Mouse (Mus musculus) right cerebral cortex, postnatal 36 days (tissue): Measurements from ENCODE around the gene Kxd1.
A peak's percentile ranks its signal among the peaks of the same experiment; 100 is the strongest.

ENCODE experiments used
- DNase-seq, 2 experiments: peaks; one replicate each; pipeline ENCODE4 v3.0.0; 2022; ENCODE audit warnings: low spot score in 2 of 2, mixed read lengths in 1 of 2

Kxd1 gene

GRCm38 (mm10) chr8:70527512-70528181 lies at the start of gene Kxd1, which contains the start of gene Fkbp8:
Kxd1 (minus strand) TSS chr8:70527956.
Fkbp8 (plus strand) TSS chr8:70527724.
- peak; percentile 98 to 99 for DNase-seq

GRCm38 (mm10) chr8:70577207-70577606 lies 49.5 kb upstream of the Kxd1 start:
- no peak for DNase-seq

- no peak for DNase-seq
Observed at GRCm38 (mm10) chr8:70574915-70575314, 47.2 kb upstream of the Kxd1 start.

- no peak for DNase-seq
Observed at GRCm38 (mm10) chr8:70574302-70574701, 46.5 kb upstream of the Kxd1 start.

- DNase-seq: no peak
Observed at GRCm38 (mm10) chr8:70570990-70571389, 43.2 kb upstream of the Kxd1 start.

- no peak for DNase-seq
Observed at GRCm38 (mm10) chr8:70570360-70570759, 42.6 kb upstream of the Kxd1 start.

- DNase-seq: no peak
Observed at GRCm38 (mm10) chr8:70565561-70565960, 37.8 kb upstream of the Kxd1 start.

GRCm38 (mm10) chr8:70564696-70565235 lies 37.0 kb upstream of the Kxd1 start:
- DNase-seq: no peak

GRCm38 (mm10) chr8:70563763-70564387 lies 36.1 kb upstream of the Kxd1 start:
- DNase-seq: no peak

- no peak for DNase-seq
Observed at GRCm38 (mm10) chr8:70562802-70563201, 35.0 kb upstream of the Kxd1 start.

- DNase-seq: no peak
Observed at GRCm38 (mm10) chr8:70561809-70562535, 34.2 kb upstream of the Kxd1 start.

- DNase-seq: no peak
Observed at GRCm38 (mm10) chr8:70561357-70561756, 33.6 kb upstream of the Kxd1 start.

- DNase-seq: no peak
Observed at GRCm38 (mm10) chr8:70560564-70560963, 32.8 kb upstream of the Kxd1 start.

- no peak for DNase-seq
Observed at GRCm38 (mm10) chr8:70560096-70560495, 32.3 kb upstream of the Kxd1 start.

GRCm38 (mm10) chr8:70558983-70559382 lies 31.2 kb upstream of the Kxd1 start:
- DNase-seq: no peak

- DNase-seq: no peak
Observed at GRCm38 (mm10) chr8:70558334-70558733, 30.6 kb upstream of the Kxd1 start.

- no peak for DNase-seq
Observed at GRCm38 (mm10) chr8:70555079-70555747, 27.5 kb upstream of the Kxd1 start.

GRCm38 (mm10) chr8:70553740-70554139 lies 26.0 kb upstream of the Kxd1 start:
- DNase-seq: no peak

GRCm38 (mm10) chr8:70552836-70553235 lies 25.1 kb upstream of the Kxd1 start:
- DNase-seq: no peak

- no peak for DNase-seq
Observed at GRCm38 (mm10) chr8:70551558-70552161, 23.9 kb upstream of the Kxd1 start.

- DNase-seq: no peak
Observed at GRCm38 (mm10) chr8:70549412-70550184, 21.8 kb upstream of the Kxd1 start.
